Mouse (Mus musculus) hindbrain, embryonic 15.5 days (tissue): ENCODE results near the gene Zfp512b. TPM values are rescaled to one million over a fixed set of nuclear protein-coding genes. Genes with fewer than 3 reads are reported as not detected.

Source experiments
- ATAC-seq: fragments of 200-750 bp; cut with Nextera tagmentation; 2 replicates; pipeline ENCODE4 v1.8.0; 2017; ENCODE audit warnings: low read depth, moderate number of reproducible peaks, moderate TSS enrichment; ENCODE audit not compliant: low FRiP score
- H3K27ac ChIP-seq: fragments of 300-500 bp; sonication (generic); replicated peaks from 2 replicates; pipeline ENCODE4 v1.5.1; 2015; ENCODE audit warnings: mild to moderate bottlenecking, inconsistent platforms
- H3K27me3 ChIP-seq: fragments of 300-500 bp; sonication (generic); 2 replicates; pipeline ENCODE4 v1.6.1; 2015; ENCODE audit warnings: control low read depth, inconsistent platforms
- H3K36me3 ChIP-seq: fragments of 300-500 bp; sonication (generic); 2 replicates; pipeline ENCODE4 v1.6.1; 2015; ENCODE audit warnings: control low read depth, inconsistent platforms
- H3K4me1 ChIP-seq: fragments of 300-500 bp; sonication (generic); replicated peaks from 2 replicates; pipeline ENCODE4 v1.6.1; 2015; ENCODE audit warnings: control low read depth, inconsistent platforms
- H3K4me2 ChIP-seq: fragments of 300-500 bp; sonication (generic); 2 replicates; pipeline ENCODE4 v1.6.1; 2015; ENCODE audit warnings: moderate library complexity, mild to moderate bottlenecking, inconsistent platforms
- H3K4me3 ChIP-seq: fragments of 300-500 bp; sonication (generic); 2 replicates; pipeline ENCODE4 v1.5.1; 2015; ENCODE audit warnings: mild to moderate bottlenecking, inconsistent platforms
- H3K9ac ChIP-seq: fragments of 300-500 bp; sonication (generic); 2 replicates; pipeline ENCODE4 v1.6.1; 2015; ENCODE audit warnings: inconsistent platforms
- H3K9me3 ChIP-seq: fragments of 300-500 bp; sonication (generic); 2 replicates; pipeline ENCODE4 v1.6.1; 2016; ENCODE audit warnings: control low read depth, inconsistent platforms
- WGBS: fragments of 180-500 bp; shearing (Covaris S2); methylation state at CpG from one replicate; pipeline ENCODE4 v1.1.7; 2015; 5-methylcytosine and 5-hydroxymethylcytosine counted together
- polyA plus RNA-seq: library from polyadenylated mRNA; unstranded; fragments of >200 nt; fragmentation: Nextera tagmentation; extraction: Ambion mirVana; gene quantifications from 2 replicates; pipeline ENCODE4 v1.2.1, GENCODE M21; 2015

Gene Zfp512b
- polyA plus RNA-seq, 1 experiment from 2014 or later: 94.0 TPM

- Histone ChIP-seq H3K9me3 (no peaks in the 10 kb centered on the region), H3K4me2 (no peak overlapping the region), H3K27ac (no peak overlapping the region), H3K4me1 (peaks cover 26% of the 10 kb centered on the region), H3K4me3 (no peak overlapping the region), H3K9ac (no peak overlapping the region), H3K27me3 (no peaks in the 10 kb centered on the region), H3K36me3 (peaks cover 71% of the 10 kb centered on the region)
- no peak for ATAC-seq
- WGBS: 89% methylated on average over 11 of the region's 11 CpGs
Observed at GRCm38 (mm10) chr2:181588229-181588780, 4.3 kb downstream of the Zfp512b start.

GRCm38 (mm10) chr2:181587796-181588195, 4.8 kb downstream of the Zfp512b start:
- peaks cover 71% of the 10 kb centered on the region for H3K36me3 ChIP-seq
- H3K4me1 ChIP-seq: peaks cover 21% of the 10 kb centered on the region
- no peaks in the 10 kb centered on the region for H3K27me3 ChIP-seq
- H3K9ac ChIP-seq: no peak overlapping the region
- no peak overlapping the region for H3K27ac ChIP-seq
- H3K9me3 ChIP-seq: no peaks in the 10 kb centered on the region
- ATAC-seq: no peak
- no peak overlapping the region for H3K4me2 ChIP-seq
- 84% methylated on average over 6 of the region's 6 CpGs for WGBS
- no peak overlapping the region for H3K4me3 ChIP-seq

GRCm38 (mm10) chr2:181586124-181586523, 6.5 kb downstream of the Zfp512b start:
- no peak for ATAC-seq
- no peak overlapping the region for H3K9ac ChIP-seq
- no peaks in the 10 kb centered on the region for H3K9me3 ChIP-seq
- no peaks in the 10 kb centered on the region for H3K27me3 ChIP-seq
- peaks cover 71% of the 10 kb centered on the region for H3K36me3 ChIP-seq
- no peak overlapping the region for H3K4me3 ChIP-seq
- no peak overlapping the region for H3K4me2 ChIP-seq
- H3K4me1 ChIP-seq: peaks cover 27% of the 10 kb centered on the region
- no peak overlapping the region for H3K27ac ChIP-seq
- WGBS: 97% methylated on average over 3 of the region's 3 CpGs

- Histone ChIP-seq H3K4me1 (peaks cover 27% of the 10 kb centered on the region), H3K9ac (no peak overlapping the region), H3K27ac (no peak overlapping the region), H3K9me3 (no peaks in the 10 kb centered on the region), H3K4me2 (no peak overlapping the region), H3K36me3 (peaks cover 69% of the 10 kb centered on the region), H3K4me3 (no peak overlapping the region), H3K27me3 (no peaks in the 10 kb centered on the region)
- ATAC-seq: no peak
- WGBS: 92% methylated on average over 5 of the region's 5 CpGs
Observed at GRCm38 (mm10) chr2:181585506-181585905, 7.1 kb downstream of the Zfp512b start.

- Histone ChIP-seq H3K4me2 (no peak within 1 kb of the TSS), H3K9ac (no peak within 1 kb of the TSS), H3K27me3 (no peaks in the 10 kb centered on the region), H3K27ac (no peak within 1 kb of the TSS), H3K4me1 (peaks cover 29% of the 10 kb centered on the region), H3K4me3 (no peak within 1 kb of the TSS), H3K9me3 (no peaks in the 10 kb centered on the region), H3K36me3 (peaks cover 59% of the 10 kb centered on the region)
- WGBS: 92% methylated on average over 4 of the region's 4 CpGs
- no peak for ATAC-seq
Observed at GRCm38 (mm10) chr2:181584411-181584942, 8.1 kb downstream of the Zfp512b start, which contains the start of gene Uckl1. Uckl1 (minus strand) TSS chr2:181584892.

GRCm38 (mm10) chr2:181583460-181584257, 8.9 kb downstream of the Zfp512b start:
- no peak overlapping the region for H3K9ac ChIP-seq
- H3K36me3 ChIP-seq: peaks cover 50% of the 10 kb centered on the region
- H3K4me2 ChIP-seq: no peak overlapping the region
- 89% methylated on average over 3 of the region's 3 CpGs for WGBS
- H3K9me3 ChIP-seq: no peaks in the 10 kb centered on the region
- H3K27ac ChIP-seq: no peak overlapping the region
- no peak overlapping the region for H3K4me3 ChIP-seq
- H3K27me3 ChIP-seq: no peaks in the 10 kb centered on the region
- no peak for ATAC-seq
- H3K4me1 ChIP-seq: peaks cover 37% of the 10 kb centered on the region

- peaks cover 44% of the 10 kb centered on the region for H3K4me1 ChIP-seq
- H3K9ac ChIP-seq: no peak overlapping the region
- H3K27me3 ChIP-seq: no peaks in the 10 kb centered on the region
- no peak overlapping the region for H3K4me3 ChIP-seq
- peaks cover 43% of the 10 kb centered on the region for H3K36me3 ChIP-seq
- no peak for ATAC-seq
- H3K9me3 ChIP-seq: no peaks in the 10 kb centered on the region
- H3K4me2 ChIP-seq: no peak overlapping the region
- 92% methylated on average over 1 of the region's 1 CpGs for WGBS
- no peak overlapping the region for H3K27ac ChIP-seq
Observed at GRCm38 (mm10) chr2:181582939-181583338, 9.7 kb downstream of the Zfp512b start.

GRCm38 (mm10) chr2:181582358-181582757, 10.2 kb downstream of the Zfp512b start:
- peak overlapping the region; percentile 98 for H3K4me2 ChIP-seq
- ATAC-seq: no peak
- H3K27ac ChIP-seq: peak overlapping the region; percentile 93
- 85% methylated on average over 2 of the region's 2 CpGs for WGBS
- peak overlapping the region; percentile 62; the same call in 1 of the 2 replicates for H3K4me3 ChIP-seq
- H3K27me3 ChIP-seq: no peaks in the 10 kb centered on the region
- H3K36me3 ChIP-seq: peaks cover 39% of the 10 kb centered on the region
- H3K9ac ChIP-seq: peak overlapping the region; percentile 89; the same call in 1 of the 2 replicates
- peaks cover 50% of the 10 kb centered on the region for H3K4me1 ChIP-seq
- H3K9me3 ChIP-seq: no peaks in the 10 kb centered on the region

GRCm38 (mm10) chr2:181581402-181582120, 11.0 kb downstream of the Zfp512b start:
- peaks cover 58% of the 10 kb centered on the region for H3K4me1 ChIP-seq
- WGBS: under 1% methylated on average over 49 of the region's 49 CpGs
- peak; percentile 77 for ATAC-seq

GRCm38 (mm10) chr2:181581016-181581401, 11.6 kb downstream of the Zfp512b start:
- Histone ChIP-seq H3K9me3 (no peaks in the 10 kb centered on the region), H3K9ac (peak overlapping the region; percentile 89), H3K4me3 (peak overlapping the region; percentile 62), H3K36me3 (peaks cover 26% of the 10 kb centered on the region), H3K27ac (peak overlapping the region; percentile 93), H3K27me3 (no peaks in the 10 kb centered on the region), H3K4me1 (peaks cover 58% of the 10 kb centered on the region), H3K4me2 (peak overlapping the region; percentile 98)
- WGBS: under 1% methylated on average over 11 of the region's 11 CpGs
- ATAC-seq: peak; percentile 67

More at GRCm38 (mm10) chr2:181581402-181582120, 11.0 kb downstream of the Zfp512b start:
- peak overlapping the region; percentile 62 for H3K4me3 ChIP-seq
- H3K9ac ChIP-seq: peak overlapping the region; percentile 89
- H3K27ac ChIP-seq: peak overlapping the region; percentile 93
- no peaks in the 10 kb centered on the region for H3K27me3 ChIP-seq
- peak overlapping the region; percentile 98 for H3K4me2 ChIP-seq
- peaks cover 31% of the 10 kb centered on the region for H3K36me3 ChIP-seq
- no peaks in the 10 kb centered on the region for H3K9me3 ChIP-seq

GRCm38 (mm10) chr2:181580131-181580772, 12.4 kb downstream of the Zfp512b start:
- peak overlapping the region; percentile 89; the same call in 1 of the 2 replicates for H3K9ac ChIP-seq
- H3K27me3 ChIP-seq: no peaks in the 10 kb centered on the region
- H3K27ac ChIP-seq: peak overlapping the region; percentile 93; the same call in 1 of the 2 replicates
- H3K4me3 ChIP-seq: peak overlapping the region; percentile 62
- no peaks in the 10 kb centered on the region for H3K9me3 ChIP-seq
- H3K4me1 ChIP-seq: peaks cover 58% of the 10 kb centered on the region
- H3K4me2 ChIP-seq: peak overlapping the region; percentile 98
- WGBS: 83% methylated on average over 5 of the region's 5 CpGs
- no peak for ATAC-seq
- H3K36me3 ChIP-seq: peaks cover 18% of the 10 kb centered on the region
